Mouse (Mus musculus): ENCODE measurements around the gene Zfyve1.
A peak's percentile ranks its signal among the peaks of the same experiment; 100 is the strongest.

The Zfyve1 gene

DNA sequence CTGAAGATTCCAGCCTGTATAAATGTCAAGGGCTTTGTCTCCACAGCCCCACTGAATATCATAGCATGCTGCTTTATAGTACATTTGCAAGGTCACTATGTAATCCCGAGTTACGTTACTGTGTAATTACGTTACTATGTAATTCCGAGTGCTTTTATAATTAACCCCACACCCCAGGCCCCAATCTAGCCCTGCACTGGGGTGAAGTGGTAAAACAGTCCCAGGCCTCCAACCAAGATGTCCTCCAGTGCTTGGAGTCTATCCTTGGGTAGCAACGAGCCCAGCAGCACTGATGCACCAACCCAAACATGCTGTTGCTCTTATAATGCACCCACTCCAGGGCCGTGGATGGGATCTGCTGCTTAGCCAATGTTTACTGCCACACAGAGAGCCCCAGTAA, 74.0 kb downstream of the Zfyve1 start:
- no peak for DNase-seq (ENCODE audit: low spot score in 2 of 2)

DNA sequence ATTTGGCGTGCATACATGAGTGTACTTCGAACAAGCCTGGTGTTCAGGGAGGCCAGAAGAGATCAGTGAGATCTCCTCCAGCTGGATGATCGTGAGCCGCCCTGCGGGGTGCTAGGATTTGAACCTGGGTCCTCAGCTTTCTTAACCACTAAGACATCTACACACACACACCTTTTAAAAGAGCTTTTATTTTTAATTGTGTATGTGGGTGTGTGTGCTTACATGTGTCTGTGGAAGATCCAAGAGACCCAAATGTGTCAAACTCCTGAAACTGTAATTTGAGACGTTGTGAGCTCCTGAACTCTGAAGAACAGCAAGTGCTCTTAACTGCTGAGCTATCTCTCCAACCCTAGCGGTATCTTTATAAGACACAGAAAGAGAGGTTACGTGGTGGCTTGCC, 75.9 kb downstream of the Zfyve1 start:
- no peak for DNase-seq (ENCODE audit: low spot score in 2 of 2)

DNA sequence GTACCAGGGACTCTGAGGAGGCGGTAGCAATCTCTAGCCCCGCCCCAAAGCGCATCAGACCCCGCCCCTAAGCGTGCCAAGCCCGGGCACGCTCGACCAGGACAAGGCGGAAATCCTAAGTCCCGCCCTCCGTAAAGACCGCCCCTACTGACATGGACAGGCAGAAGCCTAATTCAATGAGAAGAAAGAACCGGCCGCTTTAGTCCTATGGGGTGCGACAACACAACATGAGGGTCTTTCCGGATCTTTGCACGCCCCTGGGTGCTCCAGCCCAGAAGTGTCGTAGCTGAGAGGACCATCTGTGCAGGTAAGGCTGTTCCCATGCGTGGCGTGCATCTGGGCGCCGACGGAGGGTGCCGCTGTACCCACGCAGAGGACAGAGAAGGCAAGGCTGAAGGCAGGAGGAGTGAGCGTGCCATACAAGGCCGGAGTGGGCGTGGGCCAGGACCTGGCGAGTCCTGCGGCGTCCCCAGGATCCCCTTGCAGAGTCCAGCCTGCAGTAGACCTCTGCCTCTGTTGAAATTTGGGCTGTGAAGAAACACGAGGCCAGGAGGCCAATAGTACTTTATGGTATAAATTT, 76.6 kb downstream of the Zfyve1 start, which contains the start of gene Dcaf4:
Dcaf4 (plus strand) TSS at position 156 of the 580 bp plus-strand sequence.
- DNase-seq (ENCODE audit: low spot score in 2 of 2): peak; percentile 93 to 94

DNA sequence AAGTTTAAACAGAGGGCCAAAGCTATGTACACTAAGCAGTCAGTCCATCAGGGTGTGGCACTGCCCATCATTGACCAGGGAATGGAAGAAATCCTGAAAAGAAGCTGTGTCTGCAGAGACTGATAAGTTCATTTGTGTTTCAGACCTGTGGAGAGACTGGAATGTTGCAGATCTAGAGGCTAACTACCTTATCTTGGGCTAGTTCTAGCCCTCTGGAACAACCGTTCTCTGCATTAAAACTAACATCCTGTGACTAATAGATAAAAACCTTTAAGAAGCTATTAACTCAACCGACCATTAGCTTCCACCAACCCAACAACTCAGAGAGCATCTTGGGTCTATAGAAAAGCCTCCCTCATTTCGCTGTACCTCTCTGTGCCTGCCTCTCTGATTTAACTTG, 79.4 kb downstream of the Zfyve1 start:
- DNase-seq (ENCODE audit: low spot score in 2 of 2): no peak

DNA sequence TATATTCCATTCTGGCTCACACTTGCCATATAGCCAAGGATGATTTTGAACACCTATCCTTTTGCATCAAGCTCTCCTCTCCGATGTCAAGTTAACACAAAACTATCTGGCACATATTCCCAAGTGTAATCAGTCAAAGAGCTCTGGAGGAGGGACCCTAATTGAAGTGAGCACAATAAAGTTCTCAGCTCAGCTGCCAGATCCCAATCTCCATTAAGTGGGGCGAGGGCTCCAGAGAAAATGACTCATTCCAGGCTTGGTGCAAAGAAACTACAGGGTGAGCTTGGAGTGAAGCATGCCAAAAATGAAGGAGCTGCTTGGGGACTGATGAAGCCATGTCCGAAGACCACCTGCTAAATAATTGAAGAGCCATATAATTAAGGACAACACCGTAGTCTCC, 82.8 kb downstream of the Zfyve1 start:
- no peak for DNase-seq (ENCODE audit: low spot score in 2 of 2)

DNA sequence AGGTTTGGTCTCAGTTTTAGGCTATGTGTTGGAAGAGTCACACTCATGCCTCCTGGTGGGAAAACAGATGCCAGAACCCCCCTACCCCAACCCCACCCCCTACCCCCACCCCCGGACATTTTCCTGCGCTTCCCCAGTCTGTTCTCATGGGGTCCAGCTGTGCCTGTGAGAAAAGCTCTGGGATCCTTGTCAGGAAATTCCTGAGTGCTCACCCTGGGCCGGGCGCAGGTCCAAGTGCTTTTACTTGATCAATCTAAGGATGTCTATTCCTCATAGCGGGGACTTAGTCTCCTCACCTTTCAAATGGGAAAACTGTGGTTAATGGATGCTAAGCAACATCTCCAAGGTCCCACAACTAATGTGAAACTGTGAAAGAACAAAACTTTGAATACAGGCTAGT, 83.8 kb downstream of the Zfyve1 start:
- DNase-seq (ENCODE audit: low spot score in 2 of 2): no peak

DNA sequence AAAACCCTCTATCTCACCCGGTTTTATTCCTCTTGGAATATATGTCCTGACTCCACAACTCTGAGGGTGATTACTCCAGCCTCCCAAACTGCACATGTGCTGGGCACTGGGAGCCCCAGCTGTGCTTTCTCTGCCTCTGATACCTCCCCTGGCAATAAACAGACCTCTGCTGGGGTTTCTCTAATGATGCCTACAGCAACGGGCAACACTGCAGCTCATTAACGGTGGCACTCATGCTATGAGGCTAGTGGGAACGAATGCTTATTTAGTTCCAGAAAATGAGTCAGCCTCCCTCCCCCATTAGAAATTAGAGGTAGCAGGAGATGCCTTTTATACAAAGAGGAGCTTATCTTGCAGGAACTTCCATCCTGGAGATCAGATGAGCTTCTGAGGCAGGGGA, 84.2 kb downstream of the Zfyve1 start:
- DNase-seq (ENCODE audit: low spot score in 2 of 2): peak in 1 of 2 experiments; percentile 20

DNA sequence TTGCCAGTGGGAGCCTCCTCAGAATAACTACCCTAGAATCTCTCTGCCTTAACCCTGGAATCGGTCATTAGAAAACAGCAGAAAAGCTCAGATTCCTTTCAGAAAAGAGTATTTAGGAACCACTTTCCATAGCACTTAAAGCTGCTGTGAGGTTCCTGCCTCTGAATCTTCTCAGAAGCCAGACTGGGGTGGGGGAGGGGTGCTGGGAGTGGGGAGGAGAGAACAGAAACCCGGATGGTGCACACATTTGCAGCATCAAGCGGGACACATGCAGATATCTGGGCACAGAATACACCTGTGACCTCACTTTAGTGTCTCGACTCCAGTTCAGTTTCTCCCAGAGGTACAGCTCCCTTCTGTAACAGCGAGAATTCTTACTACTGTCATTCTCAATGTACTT, 86.4 kb downstream of the Zfyve1 start:
- no peak for DNase-seq (ENCODE audit: low spot score in 2 of 2)

DNA sequence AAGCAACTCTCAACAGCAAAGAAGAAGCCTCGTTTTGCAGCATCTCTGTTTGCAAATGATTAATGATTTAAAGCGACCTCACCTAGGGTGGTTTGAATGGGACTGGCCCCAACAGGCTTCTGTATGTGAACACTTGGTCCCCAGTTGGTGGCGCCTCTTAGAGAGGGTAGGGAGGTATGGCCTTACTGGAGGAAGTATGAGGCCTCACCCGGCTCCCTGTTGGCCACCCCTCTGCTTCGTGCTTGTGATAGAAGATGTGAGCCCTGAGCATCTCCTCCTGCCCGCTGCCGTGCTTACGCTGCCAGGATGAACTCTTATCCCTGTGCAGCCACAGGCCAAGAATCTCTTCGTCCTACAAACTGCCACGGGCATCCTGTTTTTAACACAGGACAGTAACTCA, 90.5 kb downstream of the Zfyve1 start:
- DNase-seq (ENCODE audit: low spot score in 2 of 2): no peak

DNA sequence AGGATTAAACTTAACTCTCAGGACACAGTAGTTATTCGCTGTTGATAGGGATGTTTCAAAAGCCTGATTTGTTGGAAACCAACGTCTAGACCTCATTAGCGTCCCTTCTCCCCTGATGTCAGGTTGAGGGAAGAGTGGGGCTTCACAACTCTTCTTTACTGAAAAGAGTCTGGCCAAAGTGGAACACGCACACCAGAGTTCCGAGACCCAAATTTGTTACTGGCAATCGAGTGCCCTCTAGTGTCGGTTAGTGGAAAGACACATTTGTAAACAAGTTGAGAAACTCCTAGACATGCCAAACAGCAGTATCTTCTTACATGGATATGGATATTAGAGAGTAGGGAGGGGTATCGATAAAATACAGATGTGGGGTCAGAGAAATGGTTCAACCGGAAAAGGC, 94.8 kb downstream of the Zfyve1 start:
- peak; percentile 75 to 82 for DNase-seq (ENCODE audit: low spot score in 2 of 2)

DNA sequence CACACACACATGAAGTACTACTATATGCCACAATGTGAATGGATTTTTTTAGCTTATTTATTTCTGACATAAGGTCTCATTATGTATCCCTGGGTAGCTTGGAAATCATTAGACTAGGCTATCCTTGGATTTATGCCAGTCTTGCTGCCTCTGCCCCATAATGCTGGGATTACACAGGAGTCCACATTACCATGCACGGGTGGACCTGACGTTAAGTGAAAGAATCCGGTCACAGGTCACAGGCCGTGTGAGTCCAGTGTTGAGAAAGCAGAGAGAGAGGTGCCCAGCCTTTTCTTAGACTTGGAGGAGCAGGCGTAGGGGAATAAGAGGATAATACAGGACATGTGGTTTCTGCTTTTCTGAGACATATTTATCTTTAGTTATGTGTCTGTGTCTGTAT, 97.8 kb downstream of the Zfyve1 start:
- no peak for DNase-seq (ENCODE audit: low spot score in 2 of 2)

DNA sequence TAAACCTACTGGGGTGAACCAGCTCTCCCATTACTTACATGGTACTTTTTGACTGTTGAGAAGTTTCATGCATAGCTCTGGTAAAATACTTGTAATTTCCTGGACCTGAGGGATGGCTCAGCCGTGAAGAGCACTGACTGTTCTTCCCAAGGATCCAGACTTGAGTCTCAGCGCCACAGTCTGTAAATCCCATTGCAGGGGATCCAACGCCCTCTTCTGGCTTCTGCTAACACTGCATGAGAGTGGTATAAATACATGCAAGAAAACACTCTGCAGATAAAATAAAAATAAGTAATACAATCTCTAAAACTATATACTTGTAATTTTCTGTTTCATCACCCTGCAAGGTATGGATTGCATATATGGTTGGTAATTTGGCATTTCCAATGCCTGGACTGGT, 99.1 kb downstream of the Zfyve1 start:
- DNase-seq (ENCODE audit: low spot score in 2 of 2): no peak

DNA sequence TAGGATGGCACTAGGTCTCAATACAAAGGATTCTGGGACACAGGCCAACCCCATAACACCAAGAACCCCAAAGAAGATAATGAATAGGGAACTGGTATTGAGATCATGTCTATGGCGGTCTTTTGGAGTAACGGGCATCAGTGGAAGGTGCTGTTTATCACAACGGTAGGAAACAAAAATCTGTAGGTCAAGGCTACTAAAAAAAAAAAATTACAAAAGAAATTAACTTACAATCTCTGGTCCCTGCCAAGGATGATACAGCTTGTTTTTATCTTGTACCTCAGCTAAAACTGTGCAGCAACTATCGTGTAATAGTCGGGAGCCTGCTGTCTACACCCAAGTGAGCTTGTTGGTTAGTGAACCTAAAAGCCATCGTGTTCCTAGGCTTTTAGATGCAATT, 100.3 kb downstream of the Zfyve1 start:
- DNase-seq (ENCODE audit: low spot score in 2 of 2): no peak

All from right cerebral cortex, adult 2 months (tissue).